Mouse (Mus musculus): ENCODE results near the gene Aak1.

DNA sequence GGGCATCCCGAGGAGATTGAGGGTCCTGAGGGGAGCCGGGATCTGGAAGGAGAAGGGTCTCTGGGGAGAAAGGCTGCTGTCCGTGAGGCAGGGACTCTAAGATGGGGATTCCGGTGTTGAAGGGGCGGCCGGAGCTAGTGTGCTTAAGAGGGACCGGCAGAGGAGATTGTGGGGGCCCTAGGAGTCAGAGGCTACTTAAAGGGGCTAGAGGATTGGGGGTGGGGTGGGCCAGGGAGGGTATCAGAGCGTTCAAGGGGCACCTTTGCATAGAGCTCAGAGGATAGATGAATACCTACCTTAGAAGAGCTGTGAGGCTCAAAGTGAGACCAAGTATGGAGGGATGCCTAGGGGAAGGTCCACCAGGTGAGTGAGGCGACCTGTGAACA lies 193.8 kb downstream of the Aak1 start:
- no peak for TF ChIP-seq CTCF (IDR thresholded peaks at IDR 0.05; ENCODE audit: low read depth, low read length)
- no peak for TF ChIP-seq POLR2A (IDR thresholded peaks at IDR 0.05; ENCODE audit: extremely low read depth, insufficient read depth, low read length)
